Mouse (Mus musculus) kidney, adult 2 months (tissue): ENCODE results near the gene Ptpn18.

ENCODE experiments used
- CTCF ChIP-seq: fragments of 200-500 bp; conservative IDR thresholded peaks from 2 replicates; pipeline ENCODE4 v1.5.1; 2011; ENCODE audit warnings: low read depth, mild to moderate bottlenecking, control low read depth, low read length, moderate library complexity, mixed read lengths; ENCODE audit not compliant: insufficient read depth, insufficient read length
- POLR2A ChIP-seq: fragments of 200-500 bp; IDR thresholded peaks from one replicate; pipeline ENCODE4 v1.6.1; 2011; ENCODE audit warnings: low read depth, low read length, control low read depth

GRCm38 (mm10) chr1:34460061-34460441, 489 bp downstream of the Ptpn18 start:
- TF ChIP-seq CTCF (no peak), POLR2A (no peak)
